In genomic region chr9:66067542-66067941, GRCm38 (mm10) we compare ENCODE assay signal across 8 mouse cellular contexts. TPM values are rescaled to one million over a fixed set of nuclear protein-coding genes. Genes with fewer than 3 reads are reported as not detected.
A peak's percentile ranks its signal among the peaks of the same experiment; 100 is the strongest.
DNase-seq lines count a peak whose midpoint lies in the region; ATAC-seq and TF ChIP-seq lines count a peak whose summit lies in the region.

No protein-coding gene starts in this region.

- no peak overlapping the region for H3K4me2 ChIP-seq in hindbrain, embryonic 11.5 days (replicated peaks; ENCODE audit: low read depth, low read length)
- no peak overlapping the region for H3K4me2 ChIP-seq in hindbrain, embryonic 12.5 days (replicated peaks)
- H3K4me2 ChIP-seq in lung, postnatal 0 days (replicated peaks; ENCODE audit: low read depth, low read length) = no peak overlapping the region

- ATAC-seq in hindbrain, embryonic 11.5 days (ENCODE audit: low FRiP score) = no peak
- ATAC-seq in hindbrain, embryonic 12.5 days (ENCODE audit: low FRiP score) = no peak
- ATAC-seq in common myeloid progenitor, adult 5-6 weeks (replicated peaks; ENCODE audit: low read depth, poor library complexity, severe bottlenecking) = 0 out of 2 replicates have a peak, but pooled peaks have one; percentile 28
- peak; percentile 22; the same call in 1 of the 2 replicates for ATAC-seq in lung, postnatal 0 days

- H3K4me3 ChIP-seq in hindbrain, embryonic 11.5 days (ENCODE audit: low read depth, low read length) = no peak overlapping the region
- no peak overlapping the region for H3K4me3 ChIP-seq in hindbrain, embryonic 12.5 days
- H3K4me3 ChIP-seq in ES-Bruce4 (ENCODE audit: low read depth, low read length) = no peak overlapping the region
- H3K4me3 ChIP-seq in lung, postnatal 0 days (ENCODE audit: low read depth, low read length) = no peak overlapping the region

- TF ChIP-seq CTCF in ES-Bruce4 (IDR thresholded peaks at IDR 0.05; ENCODE audit: low read depth, low read length) = peak; percentile 75
- TF ChIP-seq CTCF in lung, postnatal 0 days (IDR thresholded peaks at IDR 0.05) = peak; percentile 87

- TF ChIP-seq EP300 in ES-Bruce4 (IDR thresholded peaks at IDR 0.05; ENCODE audit: insufficient read depth, low read depth, low read length) = no peak
- no peak for TF ChIP-seq EP300 in lung, postnatal 0 days (IDR thresholded peaks at IDR 0.05)

- no peaks in the 10 kb centered on the region for H3K9me3 ChIP-seq in hindbrain, embryonic 11.5 days (ENCODE audit: control insufficient read depth, low read length)
- H3K9me3 ChIP-seq in hindbrain, embryonic 12.5 days (replicated peaks) = no peaks in the 10 kb centered on the region
- no peaks in the 10 kb centered on the region for H3K9me3 ChIP-seq in ES-Bruce4 (replicated peaks; ENCODE audit: control insufficient read depth, insufficient read depth, low read length, poor library complexity, severe bottlenecking)
- no peaks in the 10 kb centered on the region for H3K9me3 ChIP-seq in lung, postnatal 0 days (ENCODE audit: low read length)

- WGBS in hindbrain, embryonic 11.5 days = 16% methylated on average over 5 of the region's 5 CpGs
- 21% methylated on average over 5 of the region's 5 CpGs for WGBS in hindbrain, embryonic 12.5 days
- WGBS in lung, postnatal 0 days = 27% methylated on average over 5 of the region's 5 CpGs

- H3K36me3 ChIP-seq in hindbrain, embryonic 11.5 days (ENCODE audit: control insufficient read depth, insufficient read depth, low read length) = peaks cover 12% of the 10 kb centered on the region
- peaks cover 46% of the 10 kb centered on the region for H3K36me3 ChIP-seq in hindbrain, embryonic 12.5 days
- H3K36me3 ChIP-seq in ES-Bruce4 (ENCODE audit: control insufficient read depth, insufficient read depth, low read length, poor library complexity, severe bottlenecking) = peaks cover 24% of the 10 kb centered on the region
- H3K36me3 ChIP-seq in lung, postnatal 0 days (ENCODE audit: insufficient read depth, low read length) = peaks cover 23% of the 10 kb centered on the region; the same call in 1 of the 2 replicates

- TF ChIP-seq POLR2A in ES-Bruce4 (IDR thresholded peaks at IDR 0.05; ENCODE audit: insufficient read depth, low read length) = no peak

- peak; percentile 47 for DNase-seq in hindbrain, embryonic 11.5 days (ENCODE audit: low spot score)
- DNase-seq in heart, postnatal 36 days = peak; percentile 33 to 34
- peak; percentile 72 for DNase-seq in lung, postnatal 0 days (ENCODE audit: low spot score)
- DNase-seq in ovary, postnatal 10 days (ENCODE audit: low spot score) = no peak
- no peak for DNase-seq in left cerebral cortex, adult 11 months (ENCODE audit: low spot score)

- intact Hi-C loops in heart, postnatal 36 days (cut with DNase I) = no loop called here

- H3K27me3 ChIP-seq in hindbrain, embryonic 11.5 days (ENCODE audit: control insufficient read depth, insufficient read depth, low read length) = peaks cover 31% of the 10 kb centered on the region
- H3K27me3 ChIP-seq in hindbrain, embryonic 12.5 days = peaks cover 45% of the 10 kb centered on the region
- H3K27me3 ChIP-seq in ES-Bruce4 (ENCODE audit: control insufficient read depth, insufficient read depth, low read length, poor library complexity, severe bottlenecking) = peaks cover 2% of the 10 kb centered on the region; the same call in 1 of the 2 replicates
- H3K27me3 ChIP-seq in lung, postnatal 0 days (replicated peaks; ENCODE audit: insufficient read depth, low read length) = peaks cover 3% of the 10 kb centered on the region; the same call in 1 of the 2 replicates

- no peak overlapping the region for H3K9ac ChIP-seq in hindbrain, embryonic 11.5 days (ENCODE audit: low read depth, low read length)
- H3K9ac ChIP-seq in hindbrain, embryonic 12.5 days = no peak overlapping the region
- H3K9ac ChIP-seq in ES-Bruce4 (ENCODE audit: low read depth, poor library complexity, severe bottlenecking) = no peak overlapping the region
- no peak overlapping the region for H3K9ac ChIP-seq in lung, postnatal 0 days (replicated peaks; ENCODE audit: low read depth)

- H3K4me1 ChIP-seq in hindbrain, embryonic 11.5 days (replicated peaks; ENCODE audit: control insufficient read depth, insufficient read depth, low read length) = 0 out of 2 replicates have a peak, but pooled peaks cover 4% of the 10 kb centered on the region
- H3K4me1 ChIP-seq in hindbrain, embryonic 12.5 days = peaks cover 11% of the 10 kb centered on the region
- peaks cover 5% of the 10 kb centered on the region for H3K4me1 ChIP-seq in ES-Bruce4 (ENCODE audit: control insufficient read depth, insufficient read depth, low read length)
- H3K4me1 ChIP-seq in lung, postnatal 0 days (ENCODE audit: insufficient read depth, low read depth, low read length) = peaks cover 8% of the 10 kb centered on the region

- H3K27ac ChIP-seq in hindbrain, embryonic 11.5 days (ENCODE audit: low read depth, low read length) = no peak overlapping the region
- H3K27ac ChIP-seq in hindbrain, embryonic 12.5 days = no peak overlapping the region
- no peak overlapping the region for H3K27ac ChIP-seq in ES-Bruce4 (ENCODE audit: insufficient read depth, low read length)
- H3K27ac ChIP-seq in lung, postnatal 0 days (ENCODE audit: low read length) = no peak overlapping the region

RNA-seq across cellular contexts. Expression of gene Snx22, which starts 2.0 kb away (rescaled TPM):
- 2.7 and 2.9 TPM in 2 replicates for polyA plus RNA-seq in hindbrain, embryonic 11.5 days (2014; fragmentation: Nextera tagmentation; extraction: Ambion mirVana)
- polyA plus RNA-seq in hindbrain, embryonic 12.5 days (2016; fragmentation: Nextera tagmentation; extraction: Ambion mirVana) = 6.6 and 8.7 TPM in 2 replicates
- polyA plus RNA-seq in ES-Bruce4 (2011; ENCODE audit: insufficient read depth, insufficient read length, low read depth, missing spikeins) = 0.38 and 0.39 TPM in 2 replicates
- total RNA-seq in common myeloid progenitor, adult 5-6 weeks (2017) = 1.2 and 1.7 TPM in 2 replicates
- under 1 TPM; 0.57 to 0.86 TPM for total RNA-seq in heart, postnatal 36 days (2021)
- polyA plus RNA-seq in lung, postnatal 0 days (2015; fragmentation: Nextera tagmentation; extraction: Ambion mirVana) = 25.7 and 28.3 TPM in 2 replicates

RNA-seq across cellular contexts. Expression of gene Ppib, which starts 7.5 kb away (rescaled TPM):
- 512 and 515 TPM in 2 replicates for polyA plus RNA-seq in hindbrain, embryonic 11.5 days (2014; fragmentation: Nextera tagmentation; extraction: Ambion mirVana)
- polyA plus RNA-seq in hindbrain, embryonic 12.5 days (2016; fragmentation: Nextera tagmentation; extraction: Ambion mirVana) = 456 and 477 TPM in 2 replicates
- 287 and 289 TPM in 2 replicates for polyA plus RNA-seq in ES-Bruce4 (2011; ENCODE audit: insufficient read depth, insufficient read length, low read depth, missing spikeins)
- total RNA-seq in common myeloid progenitor, adult 5-6 weeks (2017) = 519 and 575 TPM in 2 replicates
- total RNA-seq in heart, postnatal 36 days (2021) = 100 to 1,000 TPM; 123 to 129 TPM
- polyA plus RNA-seq in lung, postnatal 0 days (2015; fragmentation: Nextera tagmentation; extraction: Ambion mirVana) = 577 and 650 TPM in 2 replicates

RNA-seq across cellular contexts. Expression of gene Snx1, which starts 58.8 kb away (rescaled TPM):
- 127 and 140 TPM in 2 replicates for polyA plus RNA-seq in hindbrain, embryonic 11.5 days (2014; fragmentation: Nextera tagmentation; extraction: Ambion mirVana)
- polyA plus RNA-seq in hindbrain, embryonic 12.5 days (2016; fragmentation: Nextera tagmentation; extraction: Ambion mirVana) = 130 and 139 TPM in 2 replicates
- polyA plus RNA-seq in ES-Bruce4 (2011; ENCODE audit: insufficient read depth, insufficient read length, low read depth, missing spikeins) = 34.7 and 34.8 TPM in 2 replicates
- total RNA-seq in common myeloid progenitor, adult 5-6 weeks (2017) = 101 and 122 TPM in 2 replicates
- total RNA-seq in heart, postnatal 36 days (2021) = 10 to 100 TPM; 27.7 to 29.8 TPM
- polyA plus RNA-seq in lung, postnatal 0 days (2015; fragmentation: Nextera tagmentation; extraction: Ambion mirVana) = 108 and 112 TPM in 2 replicates

RNA-seq across cellular contexts. Expression of gene Ciao2a, which starts 58.9 kb away (rescaled TPM):
- 144 and 146 TPM in 2 replicates for polyA plus RNA-seq in hindbrain, embryonic 11.5 days (2014; fragmentation: Nextera tagmentation; extraction: Ambion mirVana)
- 123 and 126 TPM in 2 replicates for polyA plus RNA-seq in hindbrain, embryonic 12.5 days (2016; fragmentation: Nextera tagmentation; extraction: Ambion mirVana)
- polyA plus RNA-seq in ES-Bruce4 (2011; ENCODE audit: insufficient read depth, insufficient read length, low read depth, missing spikeins) = 30.0 and 37.4 TPM in 2 replicates
- total RNA-seq in common myeloid progenitor, adult 5-6 weeks (2017) = 177 and 182 TPM in 2 replicates
- total RNA-seq in heart, postnatal 36 days (2021) = 10 to 100 TPM; 65.6 to 69.9 TPM
- 110 and 111 TPM in 2 replicates for polyA plus RNA-seq in lung, postnatal 0 days (2015; fragmentation: Nextera tagmentation; extraction: Ambion mirVana)

Comparison
In these comparisons a context has a peak if more than half of its experiments do, and no peak if none do; other contexts are left out.
1. ATAC-seq: peak in common myeloid progenitor, adult 5-6 weeks (single experiment) and lung, postnatal 0 days (single experiment); none in hindbrain, embryonic 11.5 days (single experiment) and hindbrain, embryonic 12.5 days (single experiment).
2. DNase-seq: peak in hindbrain, embryonic 11.5 days (single experiment), heart, postnatal 36 days (2 of 2) and lung, postnatal 0 days (single experiment); none in ovary, postnatal 10 days (single experiment) and left cerebral cortex, adult 11 months (single experiment).